Mouse (Mus musculus): ENCODE data around the gene Ndc1. TPM values are rescaled to one million over a fixed set of nuclear protein-coding genes. Genes with fewer than 3 reads are reported as not detected.

Ndc1 gene
- polyA plus RNA-seq, 1 experiment = 13.2 TPM

- no peak for TF ChIP-seq CTCF (IDR thresholded peaks at IDR 0.05; ENCODE audit: borderline replicate concordance, insufficient read depth, low read depth, low read length)
- 97% methylated on average over 2 of the region's 2 CpGs for WGBS
- Histone ChIP-seq H3K27me3 (ENCODE audit: control insufficient read depth, insufficient read depth, low read length) (no peaks in the 10 kb centered on the region), H3K27ac (ENCODE audit: insufficient read depth, low read length) (no peak overlapping the region), H3K4me3 (replicated peaks; ENCODE audit: insufficient read depth, low read depth, low read length) (no peak overlapping the region), H3K4me1 (ENCODE audit: control insufficient read depth, insufficient read depth, low read length) (no peaks in the 10 kb centered on the region)
- DNase-seq = no peak
These were observed 26.2 kb downstream of the Ndc1 start for GRCm38 (mm10) chr4:107393771-107394170.

- no peak overlapping the region for H3K4me3 ChIP-seq (replicated peaks; ENCODE audit: insufficient read depth, low read depth, low read length)
- no peaks in the 10 kb centered on the region for H3K4me1 ChIP-seq (ENCODE audit: control insufficient read depth, insufficient read depth, low read length)
- DNase-seq = no peak
- no peaks in the 10 kb centered on the region for H3K27me3 ChIP-seq (ENCODE audit: control insufficient read depth, insufficient read depth, low read length)
- no peak overlapping the region for H3K27ac ChIP-seq (ENCODE audit: insufficient read depth, low read length)
- WGBS = 82% methylated on average over 4 of the region's 4 CpGs
- TF ChIP-seq POLR2A (IDR thresholded peaks at IDR 0.05; ENCODE audit: borderline replicate concordance, insufficient read depth, low read length) = no peak
- no peak for TF ChIP-seq CTCF (IDR thresholded peaks at IDR 0.05; ENCODE audit: borderline replicate concordance, insufficient read depth, low read depth, low read length)
These were observed 52.6 kb downstream of the Ndc1 start for GRCm38 (mm10) chr4:107420202-107420601.

- Histone ChIP-seq H3K27me3 (ENCODE audit: control insufficient read depth, insufficient read depth, low read length) (no peaks in the 10 kb centered on the region), H3K27ac (ENCODE audit: insufficient read depth, low read length) (no peak overlapping the region), H3K4me3 (replicated peaks; ENCODE audit: insufficient read depth, low read depth, low read length) (no peak overlapping the region), H3K4me1 (ENCODE audit: control insufficient read depth, insufficient read depth, low read length) (peaks cover under 1% of the 10 kb centered on the region; the same call in 1 of the 2 replicates)
- TF ChIP-seq CTCF (IDR thresholded peaks at IDR 0.05; ENCODE audit: borderline replicate concordance, insufficient read depth, low read depth, low read length) = no peak
- TF ChIP-seq POLR2A (IDR thresholded peaks at IDR 0.05; ENCODE audit: borderline replicate concordance, insufficient read depth, low read length) = no peak
- 12% methylated on average over 14 of the region's 14 CpGs for WGBS
- no peak for DNase-seq
These were observed 54.1 kb downstream of the Ndc1 start for GRCm38 (mm10) chr4:107421711-107422110.

GRCm38 (mm10) chr4:107422176-107422575 lies 54.6 kb downstream of the Ndc1 start:
- DNase-seq = peak; percentile 25 to 26
- TF ChIP-seq POLR2A (IDR thresholded peaks at IDR 0.05; ENCODE audit: borderline replicate concordance, insufficient read depth, low read length) (no peak), CTCF (IDR thresholded peaks at IDR 0.05; ENCODE audit: borderline replicate concordance, insufficient read depth, low read depth, low read length) (peak; percentile 65)
- Histone ChIP-seq H3K27me3 (ENCODE audit: control insufficient read depth, insufficient read depth, low read length) (no peaks in the 10 kb centered on the region), H3K4me3 (replicated peaks; ENCODE audit: insufficient read depth, low read depth, low read length) (no peak overlapping the region), H3K27ac (ENCODE audit: insufficient read depth, low read length) (no peak overlapping the region), H3K4me1 (ENCODE audit: control insufficient read depth, insufficient read depth, low read length) (peaks cover 3% of the 10 kb centered on the region)
- WGBS = 24% methylated on average over 6 of the region's 6 CpGs

- Histone ChIP-seq H3K4me1 (ENCODE audit: control insufficient read depth, insufficient read depth, low read length) (peaks cover 3% of the 10 kb centered on the region), H3K27ac (ENCODE audit: insufficient read depth, low read length) (no peak overlapping the region), H3K27me3 (ENCODE audit: control insufficient read depth, insufficient read depth, low read length) (no peaks in the 10 kb centered on the region), H3K4me3 (replicated peaks; ENCODE audit: insufficient read depth, low read depth, low read length) (no peak overlapping the region)
- TF ChIP-seq POLR2A (IDR thresholded peaks at IDR 0.05; ENCODE audit: borderline replicate concordance, insufficient read depth, low read length) (no peak), CTCF (IDR thresholded peaks at IDR 0.05; ENCODE audit: borderline replicate concordance, insufficient read depth, low read depth, low read length) (no peak)
- DNase-seq = no peak
- 96% methylated on average over 12 of the region's 12 CpGs for WGBS
These were observed 58.0 kb downstream of the Ndc1 start for GRCm38 (mm10) chr4:107425616-107426015.

- DNase-seq = peak in 1 of 2 experiments; percentile 25
- WGBS = 31% methylated on average over 9 of the region's 9 CpGs
These were observed 59.0 kb downstream of the Ndc1 start for GRCm38 (mm10) chr4:107426631-107427030.

GRCm38 (mm10) chr4:107432717-107433116 lies 65.1 kb downstream of the Ndc1 start:
- WGBS = 96% methylated on average over 5 of the region's 5 CpGs
- TF ChIP-seq POLR2A (IDR thresholded peaks at IDR 0.05; ENCODE audit: borderline replicate concordance, insufficient read depth, low read length) = no peak
- TF ChIP-seq CTCF (IDR thresholded peaks at IDR 0.05; ENCODE audit: borderline replicate concordance, insufficient read depth, low read depth, low read length) = no peak
- H3K4me3 ChIP-seq (replicated peaks; ENCODE audit: insufficient read depth, low read depth, low read length) = no peak overlapping the region
- H3K27me3 ChIP-seq (ENCODE audit: control insufficient read depth, insufficient read depth, low read length) = peaks cover 9% of the 10 kb centered on the region; the same call in 1 of the 2 replicates
- no peaks in the 10 kb centered on the region for H3K4me1 ChIP-seq (ENCODE audit: control insufficient read depth, insufficient read depth, low read length)
- no peak for DNase-seq
- H3K27ac ChIP-seq (ENCODE audit: insufficient read depth, low read length) = no peak overlapping the region

More at GRCm38 (mm10) chr4:107426631-107427030, 59.0 kb downstream of the Ndc1 start:
- TF ChIP-seq CTCF (IDR thresholded peaks at IDR 0.05; ENCODE audit: borderline replicate concordance, insufficient read depth, low read depth, low read length) (no peak), POLR2A (IDR thresholded peaks at IDR 0.05; ENCODE audit: borderline replicate concordance, insufficient read depth, low read length) (no peak)
- H3K27me3 ChIP-seq (ENCODE audit: control insufficient read depth, insufficient read depth, low read length) = no peaks in the 10 kb centered on the region
- peaks cover 3% of the 10 kb centered on the region for H3K4me1 ChIP-seq (ENCODE audit: control insufficient read depth, insufficient read depth, low read length)
- H3K4me3 ChIP-seq (replicated peaks; ENCODE audit: insufficient read depth, low read depth, low read length) = no peak overlapping the region
- H3K27ac ChIP-seq (ENCODE audit: insufficient read depth, low read length) = no peak overlapping the region

- DNase-seq = no peak
- H3K4me1 ChIP-seq (ENCODE audit: control insufficient read depth, insufficient read depth, low read length) = no peaks in the 10 kb centered on the region
- 17% methylated on average over 15 of the region's 15 CpGs for WGBS
- no peak overlapping the region for H3K27ac ChIP-seq (ENCODE audit: insufficient read depth, low read length)
- TF ChIP-seq CTCF (IDR thresholded peaks at IDR 0.05; ENCODE audit: borderline replicate concordance, insufficient read depth, low read depth, low read length) (no peak), POLR2A (IDR thresholded peaks at IDR 0.05; ENCODE audit: borderline replicate concordance, insufficient read depth, low read length) (no peak)
- peak overlapping the region; percentile 48 for H3K4me3 ChIP-seq (replicated peaks; ENCODE audit: insufficient read depth, low read depth, low read length)
- H3K27me3 ChIP-seq (ENCODE audit: control insufficient read depth, insufficient read depth, low read length) = peaks cover 9% of the 10 kb centered on the region; the same call in 1 of the 2 replicates
These were observed 66.4 kb downstream of the Ndc1 start for GRCm38 (mm10) chr4:107433998-107434355.
